Mouse (Mus musculus) ES-Bruce4 (cell line): ENCODE measurements at regions not wholly inside any gene's neighbourhood (a gene's known extent, or its start where the extent isn't known, plus 50 kb on each side); places are given as distances from the start of the nearest gene placed in this dataset.

Source experiments
- H3K27ac ChIP-seq: 2 replicates; pipeline ENCODE4 v1.5.1; 2012; ENCODE audit warnings: low read length, inconsistent platforms; ENCODE audit not compliant: insufficient read depth
- H3K27me3 ChIP-seq: 2 replicates; pipeline ENCODE4 v1.6.1; 2012; ENCODE audit warnings: mild to moderate bottlenecking, low read length, inconsistent platforms; ENCODE audit not compliant: control insufficient read depth, poor library complexity, insufficient read depth, severe bottlenecking
- H3K36me3 ChIP-seq: 2 replicates; pipeline ENCODE4 v1.6.1; 2012; ENCODE audit warnings: inconsistent platforms, mild to moderate bottlenecking, low read length, moderate library complexity; ENCODE audit not compliant: control insufficient read depth, poor library complexity, insufficient read depth, severe bottlenecking
- H3K4me1 ChIP-seq: one replicate; pipeline ENCODE4 v1.8.1; 2011; ENCODE audit warnings: low read length; ENCODE audit not compliant: control insufficient read depth, insufficient read depth
- H3K4me3 ChIP-seq: 2 replicates; pipeline ENCODE4 v1.5.1; 2011; ENCODE audit warnings: low read depth, mild to moderate bottlenecking, low read length
- H3K9ac ChIP-seq: 2 replicates; pipeline ENCODE4 v1.6.1; 2012; ENCODE audit warnings: low read depth, mild to moderate bottlenecking, inconsistent platforms; ENCODE audit not compliant: poor library complexity, severe bottlenecking
- H3K9me3 ChIP-seq: replicated peaks from 2 replicates; pipeline ENCODE4 v1.6.1; 2012; ENCODE audit warnings: mild to moderate bottlenecking, low read length, inconsistent platforms; ENCODE audit not compliant: control insufficient read depth, poor library complexity, insufficient read depth, severe bottlenecking
- CTCF ChIP-seq: IDR thresholded peaks from one replicate; pipeline ENCODE4 v1.8.1; 2011; ENCODE audit warnings: low read depth, low read length
- EP300 ChIP-seq: IDR thresholded peaks from 2 replicates; pipeline ENCODE4 v1.6.1; 2011; ENCODE audit warnings: low read depth, low read length; ENCODE audit not compliant: insufficient read depth
- POLR2A ChIP-seq: IDR thresholded peaks from one replicate; pipeline ENCODE4 v1.8.1; 2011; ENCODE audit warnings: low read length; ENCODE audit not compliant: insufficient read depth

DNA sequence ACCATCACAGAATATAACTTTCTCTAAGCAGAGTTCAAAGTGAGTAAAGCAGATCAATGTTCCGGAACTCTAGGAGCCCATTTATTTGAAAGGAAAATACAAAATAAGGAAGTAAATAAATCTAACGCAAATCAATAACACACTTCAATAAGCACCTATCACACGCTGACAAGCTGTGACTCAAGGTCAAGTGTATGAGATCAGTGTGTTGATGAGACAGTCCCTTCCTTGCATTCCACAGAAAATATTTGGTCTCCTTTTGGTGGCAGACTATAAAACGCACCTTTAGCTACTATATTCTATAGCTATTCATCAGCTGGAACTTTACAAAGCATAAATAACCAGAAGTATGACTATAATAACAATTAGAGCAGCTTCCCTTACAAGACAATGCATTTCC lies 286.5 kb downstream of the Rpl36a-ps1 start:
- Histone ChIP-seq H3K36me3 (no peaks in the 10 kb centered on the region), H3K4me3 (no peak overlapping the region), H3K27ac (no peak overlapping the region), H3K9ac (no peak overlapping the region), H3K4me1 (no peaks in the 10 kb centered on the region), H3K27me3 (no peaks in the 10 kb centered on the region), H3K9me3 (no peaks in the 10 kb centered on the region)
- TF ChIP-seq CTCF (no peak), POLR2A (no peak), EP300 (no peak)

GRCm38 (mm10) chr14:98703289-98703688 lies 290.8 kb downstream of the Rpl36a-ps1 start:
- no peak overlapping the region for H3K9ac ChIP-seq
- H3K36me3 ChIP-seq: no peaks in the 10 kb centered on the region
- H3K9me3 ChIP-seq: no peaks in the 10 kb centered on the region
- no peak overlapping the region for H3K4me3 ChIP-seq
- no peak overlapping the region for H3K27ac ChIP-seq
- TF ChIP-seq EP300 (no peak), CTCF (no peak), POLR2A (no peak)
- H3K27me3 ChIP-seq: no peaks in the 10 kb centered on the region
- no peaks in the 10 kb centered on the region for H3K4me1 ChIP-seq

GRCm38 (mm10) chr14:98656533-98656932 lies 337.6 kb downstream of the Rpl36a-ps1 start:
- no peaks in the 10 kb centered on the region for H3K9me3 ChIP-seq
- H3K27ac ChIP-seq: no peak overlapping the region
- no peaks in the 10 kb centered on the region for H3K27me3 ChIP-seq
- no peaks in the 10 kb centered on the region for H3K4me1 ChIP-seq
- TF ChIP-seq CTCF (no peak), EP300 (no peak), POLR2A (no peak)
- H3K36me3 ChIP-seq: no peaks in the 10 kb centered on the region
- H3K4me3 ChIP-seq: no peak overlapping the region
- H3K9ac ChIP-seq: no peak overlapping the region

DNA sequence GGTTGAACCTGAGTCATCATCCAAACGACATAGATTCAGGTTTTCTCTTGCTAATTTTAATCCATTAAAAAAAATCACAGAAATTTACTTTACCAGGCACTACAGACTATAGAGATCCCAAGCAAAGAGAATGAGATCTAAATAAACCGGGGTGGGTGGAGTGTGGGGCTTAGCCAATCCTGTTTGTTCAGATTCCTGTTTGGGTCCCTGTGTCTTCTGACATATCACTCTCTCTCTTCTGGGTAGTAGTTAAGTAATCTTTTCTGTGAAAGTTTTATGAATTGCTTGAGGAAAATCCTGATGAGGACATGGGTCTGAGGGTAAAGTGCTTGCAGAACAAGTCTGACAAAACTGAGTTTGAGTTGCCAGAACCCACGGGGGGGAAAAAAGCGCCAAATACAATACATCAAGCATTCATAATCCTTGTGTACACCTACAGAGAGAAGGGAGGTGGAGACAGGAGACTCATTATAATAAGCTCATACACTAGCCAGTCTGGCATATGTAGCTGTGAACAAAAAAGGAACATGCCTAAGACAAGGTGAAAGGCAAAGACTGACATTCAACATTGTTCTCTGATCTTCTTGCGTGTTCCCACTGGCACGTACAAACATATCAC lies 339.8 kb downstream of the Rpl36a-ps1 start:
- Histone ChIP-seq H3K27ac (no peak overlapping the region), H3K27me3 (no peaks in the 10 kb centered on the region; the same call in 1 of the 2 replicates), H3K4me3 (no peak overlapping the region), H3K9ac (no peak overlapping the region), H3K9me3 (no peaks in the 10 kb centered on the region), H3K4me1 (no peaks in the 10 kb centered on the region), H3K36me3 (no peaks in the 10 kb centered on the region)
- no peak for TF ChIP-seq EP300
- TF ChIP-seq CTCF: no peak
- TF ChIP-seq POLR2A: no peak

- Histone ChIP-seq H3K27me3 (no peaks in the 10 kb centered on the region; the same call in 1 of the 2 replicates), H3K9ac (no peak overlapping the region), H3K4me3 (no peak overlapping the region), H3K36me3 (no peaks in the 10 kb centered on the region), H3K27ac (no peak overlapping the region), H3K9me3 (no peaks in the 10 kb centered on the region), H3K4me1 (no peaks in the 10 kb centered on the region)
- TF ChIP-seq EP300: no peak
- no peak for TF ChIP-seq POLR2A
- TF ChIP-seq CTCF: no peak
Measured at GRCm38 (mm10) chr14:98651221-98651620, 342.9 kb downstream of the Rpl36a-ps1 start.

GRCm38 (mm10) chr14:98650520-98650919 lies 343.6 kb downstream of the Rpl36a-ps1 start:
- Histone ChIP-seq H3K4me3 (no peak overlapping the region), H3K4me1 (no peaks in the 10 kb centered on the region), H3K27me3 (no peaks in the 10 kb centered on the region; the same call in 1 of the 2 replicates), H3K36me3 (no peaks in the 10 kb centered on the region), H3K9me3 (no peaks in the 10 kb centered on the region), H3K9ac (no peak overlapping the region), H3K27ac (no peak overlapping the region)
- TF ChIP-seq EP300: no peak
- TF ChIP-seq CTCF: no peak
- no peak for TF ChIP-seq POLR2A
